Mouse (Mus musculus) left cerebral cortex, postnatal 14 days (tissue): ENCODE data around the gene Akap1. TPM values are rescaled to one million over a fixed set of nuclear protein-coding genes. Genes with fewer than 3 reads are reported as not detected.
"Not testable (repeated sequence)": the region's sequence is repeated elsewhere in the genome, so short reads cannot be mapped to it uniquely, and the experiment has no call there.

Source experiments
- DNase-seq, 2 experiments: peaks; one replicate each; pipeline ENCODE4 v3.0.0; 2021 to 2022; ENCODE audit warnings: low spot score in 2 of 2, mixed read lengths in 1 of 2
- intact Hi-C: fragments of 180-260 bp; cut with DNase I; formaldehyde crosslinking; loops from one replicate; pipeline ENCODE4 v1.15.1; 2025
- long read RNA-seq, 2 experiments: library from polyadenylated mRNA; stranded (forward); transcript quantifications; one replicate each; pipeline ENCODE4 v2.0.0; 2021
- total RNA-seq, 2 experiments: library from RNA; stranded (reverse); gene quantifications; 2 replicates each; pipeline ENCODE4 v1.2.3; 2021

Akap1 gene
- 10 to 100 TPM; 38.4 to 40.3 TPM for total RNA-seq
- long read RNA-seq, experiment 1, transcript Akap1-201 (11 exons, 3,758 nt) = major isoform, 35 of 46 reads
- long read RNA-seq, experiment 1, partial matches to known transcripts = 8 of 46 reads
- long read RNA-seq, experiment 1, other reads (novel, unspliced or antisense) = 3 of 46 reads
- long read RNA-seq, experiment 2, transcript Akap1-201 (11 exons, 3,758 nt) = major isoform, 32 of 35 reads
- long read RNA-seq, experiment 2, partial matches to known transcripts = 3 of 35 reads
- long read RNA-seq, experiment 2, other reads (novel, unspliced or antisense) = 0 of 35 reads

DNA sequence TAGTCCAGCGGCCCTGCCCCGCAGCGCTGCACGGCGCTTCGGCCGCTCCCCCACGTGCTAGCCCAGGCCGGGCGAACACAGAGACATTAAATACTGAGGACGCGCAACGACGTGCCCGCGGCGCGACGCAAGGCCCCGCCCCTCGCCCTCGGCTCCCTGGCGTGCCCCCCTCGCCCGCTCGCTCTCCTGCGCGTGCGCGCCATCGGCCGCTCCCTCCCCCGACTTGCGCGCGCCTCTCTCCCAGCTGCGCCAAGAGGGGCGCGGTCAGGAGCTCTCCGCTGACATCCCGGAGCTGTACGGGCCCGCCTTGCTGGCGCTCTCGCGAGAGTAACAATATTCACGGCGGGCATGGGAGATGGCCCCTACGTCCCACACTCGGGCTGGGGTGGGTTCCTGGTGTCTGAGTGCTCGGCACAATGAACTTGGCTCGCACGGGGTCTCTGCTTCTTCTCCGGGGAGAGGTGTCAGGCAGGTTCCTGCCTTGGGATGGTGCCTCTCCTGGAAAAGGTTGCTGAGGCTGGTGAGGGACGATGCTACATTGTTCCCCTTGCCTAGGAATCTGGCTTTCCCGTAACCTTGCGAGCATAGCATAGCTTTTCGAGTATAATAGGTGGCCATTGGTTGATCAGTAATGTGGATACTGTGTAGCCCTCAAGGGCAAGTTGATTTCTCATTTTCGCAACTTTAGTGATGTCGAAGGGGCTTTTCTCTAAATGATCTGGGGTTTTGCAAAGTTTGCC, at the start of gene Akap1:
Gene Akap1 (minus strand): TSS at position 129 of the 740 bp plus-strand sequence.
- peak; percentile 97 for DNase-seq
- intact Hi-C loops = loop anchor here (5.0 kb wide), 1 partner anchor 88 kb away; no protein-coding TSS in a partner anchor

DNA sequence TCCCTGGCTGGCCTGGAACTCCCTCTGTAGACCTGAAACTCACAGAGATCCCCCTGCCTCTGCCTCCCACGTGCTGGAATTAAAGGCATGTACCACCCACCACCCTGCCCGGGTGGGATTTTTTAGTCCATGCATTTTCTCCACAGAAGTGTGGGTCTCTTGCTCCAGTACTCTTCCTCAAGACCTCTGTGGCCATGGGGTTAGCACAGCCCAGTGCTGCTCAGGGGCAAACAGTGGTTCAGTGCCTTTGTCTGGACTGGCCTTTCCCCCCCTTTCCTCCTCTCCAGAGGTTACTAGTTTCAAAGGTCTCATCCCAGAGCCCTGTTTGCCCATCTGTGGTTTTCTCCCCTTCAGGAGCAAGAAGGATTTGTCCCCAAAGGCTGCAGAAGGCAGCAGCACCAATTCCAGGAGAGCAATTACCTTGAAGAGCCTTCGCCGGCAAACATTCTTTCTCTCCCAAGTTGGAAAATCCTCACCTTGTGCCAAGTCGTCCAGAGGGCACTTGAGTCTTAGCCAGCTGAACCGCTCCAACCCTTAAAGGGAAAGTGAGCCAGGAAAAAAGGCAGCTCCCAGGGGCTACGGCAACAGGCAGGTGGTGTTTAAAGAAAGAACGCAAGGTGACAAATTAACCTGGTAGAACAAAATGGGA, 45.1 kb upstream of the Akap1 start:
- intact Hi-C loops = loop anchor here (5.0 kb wide), 1 partner anchor 63 kb away; the partner anchor contains the start of gene Coil
- no peak for DNase-seq

DNA sequence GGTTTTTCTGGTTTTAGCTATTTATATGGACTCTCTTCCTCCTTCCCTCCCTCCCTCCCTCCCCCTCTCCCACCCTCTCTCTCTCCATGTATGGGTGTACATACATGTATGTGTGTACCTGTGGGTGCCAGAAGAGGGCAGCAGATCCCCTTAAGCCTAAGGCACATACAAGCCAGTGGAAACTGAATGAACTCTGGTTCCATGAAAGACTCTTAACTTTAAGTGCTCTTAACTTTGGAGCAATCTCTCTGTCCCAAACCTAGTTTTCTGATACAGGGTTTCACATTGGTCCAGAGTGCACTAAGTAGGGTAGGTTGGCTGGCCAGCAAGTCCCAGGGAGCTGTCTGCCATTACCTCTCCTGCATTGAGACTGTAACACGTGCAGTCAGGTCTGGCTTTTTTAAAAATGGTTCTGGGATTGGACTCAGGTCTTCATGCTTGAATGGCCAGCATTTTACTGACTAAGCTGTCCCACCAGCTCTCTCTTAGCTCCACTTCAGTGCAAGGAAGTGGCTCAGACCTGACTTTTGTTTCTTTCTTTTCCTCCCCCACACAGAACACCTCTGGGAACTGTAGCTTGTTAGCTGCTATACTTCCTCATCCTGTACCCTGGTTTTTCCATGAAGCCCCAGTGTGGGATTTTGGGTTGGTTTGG, 44.3 kb upstream of the Akap1 start:
- intact Hi-C loops = loop anchor here (5.0 kb wide), 1 partner anchor 64 kb away; the partner anchor contains the start of gene Coil
- peak; percentile 69 to 80 for DNase-seq

DNA sequence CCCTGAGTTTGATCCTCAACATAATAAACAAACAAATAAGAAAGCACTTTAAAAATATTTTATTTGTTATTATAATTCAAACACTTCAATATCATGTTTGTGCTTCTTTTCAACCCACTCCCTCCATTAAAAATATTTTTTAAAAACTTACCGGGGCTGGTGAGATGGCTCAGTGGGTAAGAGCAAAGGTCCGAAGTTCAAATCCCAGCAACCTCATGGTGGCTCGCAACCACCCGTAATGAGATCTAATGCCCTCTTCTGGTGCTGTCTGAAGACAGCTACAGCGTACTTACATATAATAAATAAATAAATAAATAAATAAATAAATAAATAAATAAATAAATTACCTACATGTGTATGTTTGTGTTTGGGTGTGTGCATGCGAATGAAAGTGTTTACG, 43.5 kb upstream of the Akap1 start:
- intact Hi-C loops = loop anchor here (5.0 kb wide), 1 partner anchor 64 kb away; the partner anchor contains the start of gene Coil
- no peak for DNase-seq

DNA sequence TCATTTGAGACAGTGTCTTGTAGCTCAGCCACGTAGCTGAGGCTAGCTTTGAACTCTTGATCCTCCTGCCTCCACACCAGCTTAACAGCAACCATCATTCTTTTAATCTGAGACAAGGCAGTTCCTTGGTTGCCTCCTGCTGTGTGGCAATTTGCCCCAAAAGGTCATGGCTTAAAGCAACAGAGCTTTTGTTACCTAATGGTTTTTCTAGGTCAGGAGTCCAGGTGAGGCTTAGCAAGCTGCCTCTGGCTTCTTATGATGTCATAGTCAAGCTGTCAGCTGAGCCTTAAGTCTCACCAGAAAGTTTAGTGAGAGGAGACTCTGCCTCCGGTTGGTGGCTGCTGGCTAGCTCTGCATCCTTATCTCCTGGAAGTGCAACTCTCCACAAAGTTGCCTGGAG, 41.2 kb upstream of the Akap1 start:
- no peak for DNase-seq
- intact Hi-C loops = loop anchor here (5.0 kb wide), 1 partner anchor 67 kb away; the partner anchor contains the start of gene Coil

DNA sequence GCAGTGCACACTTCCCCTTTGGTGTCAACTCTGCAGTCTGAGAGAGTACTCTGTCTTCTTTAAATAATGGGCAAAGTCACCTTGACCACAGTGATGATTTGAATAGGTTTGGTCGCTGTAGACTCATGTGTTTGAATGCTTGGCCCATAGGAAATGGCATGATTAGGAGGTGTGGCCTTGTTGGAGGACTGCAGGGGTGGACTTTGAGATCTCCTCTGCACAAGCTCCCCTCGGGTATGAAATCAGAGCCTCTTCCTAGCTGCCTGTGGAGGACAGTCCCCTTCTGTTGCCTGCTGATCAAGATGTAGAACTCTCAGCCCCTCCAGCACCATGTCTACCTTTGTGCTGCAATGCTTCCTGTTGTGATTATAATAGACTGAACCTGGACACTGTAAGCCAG, 39.7 kb upstream of the Akap1 start:
- intact Hi-C loops = no loop called here
- DNase-seq = no peak

DNA sequence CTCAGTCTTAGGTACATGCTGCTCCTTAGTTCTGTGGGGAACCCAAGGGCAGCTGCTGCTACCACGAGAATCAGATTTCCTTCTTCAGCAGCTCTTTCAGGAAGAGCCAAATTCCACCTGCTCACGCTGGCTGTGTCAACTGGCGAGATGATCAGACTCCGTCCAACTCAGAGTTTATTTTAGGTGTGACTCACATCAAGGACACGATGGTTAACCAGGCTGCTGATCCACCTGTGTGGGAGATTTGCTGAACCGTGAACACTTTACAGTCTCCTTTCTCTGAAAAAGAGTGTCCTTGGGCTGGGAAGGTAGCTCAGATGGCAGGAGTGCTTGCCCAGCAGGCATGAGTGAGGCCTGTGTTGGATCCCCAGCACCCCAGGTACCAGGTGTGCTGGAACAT, 38.4 kb upstream of the Akap1 start:
- intact Hi-C loops = no loop called here
- no peak for DNase-seq

DNA sequence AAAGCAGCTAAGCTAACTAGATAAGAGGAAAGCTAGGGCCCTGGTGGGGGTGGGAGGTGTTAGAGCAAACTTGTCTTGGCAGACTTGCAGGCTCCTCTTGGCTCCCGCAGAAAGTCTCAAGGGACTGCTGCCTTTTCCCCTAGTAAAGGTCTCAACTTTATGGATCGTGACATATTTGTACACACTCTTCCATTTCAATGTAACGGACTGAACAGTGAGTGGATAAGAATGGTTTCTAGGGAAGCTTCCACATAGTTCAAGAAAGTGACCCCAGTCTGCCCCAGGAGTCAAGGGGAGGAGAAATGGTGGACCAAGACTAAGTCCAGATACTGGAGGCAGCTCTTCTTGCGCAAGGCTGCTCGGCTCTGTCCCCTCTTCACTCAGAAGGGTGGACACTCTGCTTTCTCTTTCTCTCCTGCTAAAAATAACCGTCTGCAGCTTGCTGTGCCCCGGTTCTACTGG, 37.0 kb upstream of the Akap1 start:
- intact Hi-C loops = no loop called here
- no peak for DNase-seq

DNA sequence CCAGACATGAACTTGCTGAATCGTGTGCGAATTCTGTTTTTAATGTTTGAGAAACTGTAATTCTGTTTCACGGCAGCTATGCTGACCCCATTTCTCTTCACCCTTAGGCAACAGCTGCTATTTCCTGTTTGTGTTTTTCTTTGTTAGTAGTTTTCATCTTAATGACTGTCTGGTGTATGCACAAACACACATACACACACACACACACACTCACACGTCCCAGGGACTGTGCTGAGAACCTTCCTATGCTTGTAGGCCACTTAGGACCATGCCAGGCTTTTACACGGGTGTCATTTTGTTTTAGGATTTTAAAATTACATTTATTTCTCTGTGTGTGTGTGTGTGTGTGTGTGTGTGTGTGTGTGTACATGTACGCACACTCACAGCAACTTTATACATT, 35.2 kb upstream of the Akap1 start:
- no peak for DNase-seq
- intact Hi-C loops = no loop called here

DNA sequence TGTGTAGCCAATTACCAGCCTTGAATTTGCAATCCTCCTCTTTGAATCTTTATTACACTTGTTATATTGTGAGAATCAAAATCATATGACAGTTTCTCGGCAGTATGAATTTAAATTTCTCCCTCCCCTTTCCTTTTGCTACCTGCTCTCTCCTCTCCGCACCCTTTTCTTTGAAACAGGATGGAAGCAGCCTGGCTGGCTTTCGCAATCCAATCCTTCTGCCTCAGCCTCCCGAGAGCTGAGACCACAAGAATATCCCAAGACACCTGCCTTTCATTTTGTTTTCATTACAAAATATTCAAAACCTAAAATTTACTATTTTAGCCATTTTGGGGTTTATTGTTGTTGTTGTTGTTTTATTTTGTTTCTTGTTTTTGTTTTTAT, 34.0 kb upstream of the Akap1 start:
- intact Hi-C loops = no loop called here
- DNase-seq = no peak

DNA sequence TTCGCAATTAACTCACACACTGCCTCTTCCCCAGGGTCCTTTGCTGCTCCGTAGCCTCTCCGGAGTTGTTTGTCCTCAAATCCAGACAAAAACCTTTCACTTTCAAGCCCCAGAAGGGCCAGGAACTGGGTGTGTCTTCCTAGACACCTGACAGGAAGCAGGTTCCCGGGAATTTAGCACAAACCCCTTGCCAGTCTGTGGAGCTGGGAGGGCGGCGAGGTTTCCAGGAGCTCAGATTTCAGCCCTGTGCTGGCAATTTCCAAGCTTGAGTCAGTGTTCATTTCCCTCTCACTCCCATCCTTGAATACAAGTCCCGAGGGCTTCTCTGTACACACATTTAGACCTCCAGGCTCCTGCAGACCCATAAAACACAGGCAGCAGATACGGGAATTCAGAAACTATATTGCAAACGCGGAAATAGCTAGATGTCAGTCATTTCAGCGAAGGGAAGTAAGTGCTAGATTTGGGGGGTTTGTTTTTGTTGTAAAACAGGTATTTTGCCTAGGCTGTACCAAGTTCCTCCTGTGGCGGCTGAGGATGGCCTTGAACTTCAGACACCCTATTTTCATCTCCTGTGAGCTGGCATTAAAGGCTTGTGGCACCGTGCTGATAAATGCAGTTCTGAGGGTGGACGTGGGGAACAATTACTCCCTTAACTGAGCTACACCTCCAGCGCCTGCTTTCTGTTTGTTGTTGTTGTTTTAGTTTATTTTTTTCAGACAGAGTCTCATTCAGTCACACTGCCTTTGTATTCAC, 33.4 kb upstream of the Akap1 start:
- no peak for DNase-seq
- intact Hi-C loops = no loop called here

DNA sequence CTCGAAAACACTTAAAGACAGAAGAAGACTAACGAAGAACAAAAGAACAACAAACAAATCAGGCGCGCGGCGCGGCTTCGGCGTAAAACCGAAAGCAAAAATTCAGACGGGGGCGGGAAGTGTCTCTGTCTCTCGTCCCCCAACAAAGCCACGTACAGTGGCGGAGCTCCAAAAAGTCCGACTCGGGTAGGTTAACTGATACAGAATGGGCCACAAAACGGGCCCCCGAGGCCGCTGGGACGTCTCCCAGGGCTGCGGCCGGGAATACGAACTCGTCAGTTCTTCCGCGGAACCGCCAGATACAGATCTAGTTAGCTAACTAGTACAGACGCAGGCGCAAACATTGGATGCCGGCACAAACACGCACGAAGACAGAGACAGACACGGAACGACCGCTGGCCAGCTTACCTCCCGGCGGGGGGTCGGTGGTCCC, 31.4 kb upstream of the Akap1 start:
- peak in 1 of 2 experiments; percentile 14 for DNase-seq
- intact Hi-C loops = not testable (repeated sequence)

DNA sequence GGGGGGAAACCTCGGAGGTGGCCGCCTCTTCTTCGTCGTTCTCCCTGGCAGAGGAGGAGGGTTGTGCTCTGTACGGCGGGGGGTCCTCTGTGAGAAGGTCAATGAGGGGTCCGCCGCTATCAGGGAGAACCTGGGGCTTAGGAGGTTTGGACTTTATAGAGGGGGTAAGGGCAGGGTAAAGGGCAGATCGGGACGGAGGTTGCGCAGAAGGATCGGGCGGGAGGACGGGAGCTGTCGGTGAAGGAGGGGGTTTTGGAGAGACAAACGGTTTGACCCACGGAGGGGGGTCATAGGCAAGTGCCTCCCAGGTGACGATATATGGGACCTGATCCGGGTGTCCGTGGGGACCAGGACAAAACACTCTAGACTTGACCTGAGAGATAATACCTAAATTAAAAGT, 30.8 kb upstream of the Akap1 start:
- intact Hi-C loops, DNase-seq: not testable (repeated sequence)

DNA sequence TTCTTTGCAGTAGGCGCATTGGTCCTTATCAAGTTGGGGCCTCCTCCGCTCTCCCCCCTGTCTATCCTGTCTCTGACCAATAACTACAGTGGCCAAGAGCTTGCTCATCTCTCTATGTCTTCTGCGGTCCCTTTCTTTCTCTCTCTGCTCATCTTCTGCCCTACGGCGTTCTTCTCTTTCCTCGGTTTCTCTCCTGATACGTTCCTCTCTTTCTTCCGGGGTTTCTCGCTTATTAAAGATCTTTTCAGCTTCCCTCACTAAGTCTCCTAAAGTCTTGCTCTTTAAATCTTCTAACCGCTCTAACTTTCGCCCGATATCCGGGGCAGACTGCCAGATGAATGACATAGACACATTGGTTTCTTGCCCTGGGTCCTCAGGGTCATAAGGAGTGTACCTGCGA, 29.9 kb upstream of the Akap1 start:
- DNase-seq = not testable (repeated sequence)

DNA sequence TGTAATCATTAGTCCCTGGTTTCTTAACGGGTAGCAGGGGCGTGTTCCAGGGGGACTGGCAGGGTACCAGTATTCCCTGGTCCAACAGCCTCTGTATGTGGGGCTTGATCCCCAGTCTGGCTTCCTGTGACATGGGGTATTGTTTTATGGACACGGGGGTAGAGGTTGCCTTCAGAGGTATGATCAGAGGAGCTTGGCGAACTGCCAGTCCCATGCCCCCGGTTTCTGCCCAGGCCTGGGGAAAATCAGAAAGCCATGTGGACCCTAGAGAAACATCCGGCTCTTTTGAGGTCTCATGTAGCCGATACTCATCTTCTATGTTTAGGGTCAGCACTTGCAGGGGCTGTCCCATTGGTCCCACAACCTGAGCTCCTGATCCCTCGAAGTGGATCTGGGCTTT, 29.1 kb upstream of the Akap1 start:
- intact Hi-C loops = not testable (repeated sequence)
- peak in 1 of 2 experiments; percentile 19 for DNase-seq

More for the DNA sequence above, 29.9 kb upstream of the Akap1 start:
- intact Hi-C loops = not testable (repeated sequence)

DNA sequence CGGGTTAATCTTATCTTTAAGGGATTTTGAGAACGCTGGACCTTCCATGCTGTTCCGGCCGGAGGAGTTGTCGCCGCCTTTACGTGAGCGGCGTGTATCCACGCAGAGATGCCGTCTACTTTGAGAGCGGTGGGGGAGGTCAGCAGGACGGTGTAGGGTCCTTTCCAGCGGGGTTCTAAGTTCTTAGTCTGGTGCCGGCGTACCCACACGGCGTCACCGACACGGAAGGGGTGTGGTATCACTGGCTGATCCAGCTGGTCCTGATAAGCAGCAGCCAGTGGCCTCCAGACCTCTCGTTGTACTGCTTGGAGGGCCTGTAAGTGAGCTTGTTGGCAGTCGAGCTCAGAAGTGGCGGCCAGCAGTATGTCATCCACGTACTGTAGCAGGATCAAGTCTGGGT, 28.4 kb upstream of the Akap1 start:
- DNase-seq = peak in 1 of 2 experiments; percentile 11
- intact Hi-C loops = not testable (repeated sequence)

DNA sequence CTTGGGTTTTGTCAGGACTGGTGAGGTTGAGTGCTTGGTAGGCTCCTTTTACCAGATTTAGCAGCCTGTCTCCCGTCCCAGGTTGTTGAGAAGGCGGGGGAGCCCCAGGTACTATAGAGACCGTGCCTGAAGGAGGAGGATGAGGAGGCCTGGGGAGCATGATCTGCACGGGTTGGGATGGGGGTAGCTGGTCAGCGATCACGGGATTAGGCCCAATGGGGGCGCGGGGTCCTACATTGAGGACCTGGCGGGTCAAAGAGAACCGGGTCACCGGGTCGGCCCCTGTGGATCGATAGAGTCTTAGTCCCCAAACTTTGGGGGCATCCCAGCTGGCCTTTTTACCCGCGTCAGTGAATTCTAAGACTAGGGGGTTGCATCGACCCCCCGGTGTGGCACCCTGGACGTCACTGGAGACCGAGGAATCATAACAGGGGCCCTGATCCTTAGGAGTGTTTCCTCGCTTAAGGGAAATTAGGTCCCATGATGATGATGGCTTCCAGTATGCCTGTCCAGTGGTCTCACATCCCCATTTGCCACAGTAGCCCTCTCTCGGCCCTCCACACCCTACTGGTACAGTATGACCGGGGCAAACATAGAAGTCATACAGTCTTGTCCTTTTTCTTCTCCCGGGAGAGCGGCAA, 27.7 kb upstream of the Akap1 start:
- intact Hi-C loops = not testable (repeated sequence)
- DNase-seq = peak; percentile 51 to 52

DNA sequence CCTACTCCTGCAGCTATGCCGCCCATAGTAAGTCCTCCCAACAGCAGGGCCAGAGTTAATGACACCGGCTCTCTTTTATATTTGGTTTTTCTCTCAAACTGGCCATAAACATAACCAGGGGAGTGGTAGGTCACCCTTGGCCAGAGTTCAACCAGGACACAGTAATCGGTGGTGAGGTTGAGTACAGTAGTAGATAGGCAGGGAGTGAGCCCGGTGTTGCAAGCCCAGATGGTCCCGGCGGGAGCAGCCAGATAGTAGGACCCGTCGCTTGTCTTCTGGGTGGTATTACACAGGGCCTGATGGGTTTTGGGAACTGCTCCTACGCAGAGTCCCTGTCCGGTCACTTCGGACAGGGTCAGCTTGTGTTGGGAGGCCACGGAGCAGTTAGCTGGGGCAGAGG, 27.1 kb upstream of the Akap1 start:
- intact Hi-C loops = not testable (repeated sequence)
- DNase-seq = peak; percentile 28 to 47
